Mouse (Mus musculus) spleen, adult 2 months (tissue): ENCODE results near the gene Ptgds. TPM values are rescaled to one million over a fixed set of nuclear protein-coding genes. Genes with fewer than 3 reads are reported as not detected.
A peak's percentile ranks its signal among the peaks of the same experiment; 100 is the strongest.

ENCODE experiments used
- DNase-seq, 2 experiments: peaks; one replicate each; pipeline versions ENCODE4 v3.0.0 to v3.0.0-alpha.2; 2012 to 2021; ENCODE audit warnings: low spot score in 2 of 2, low read depth in 1 of 2
- H3K27ac ChIP-seq: fragments of 200-500 bp; 2 replicates; pipeline ENCODE4 v1.5.1; 2012; ENCODE audit warnings: low read length, inconsistent platforms; ENCODE audit not compliant: insufficient read depth
- H3K27me3 ChIP-seq: fragments of 200-500 bp; 2 replicates; pipeline ENCODE4 v1.6.1; 2012; ENCODE audit warnings: mild to moderate bottlenecking, moderate library complexity, low read length, inconsistent platforms; ENCODE audit not compliant: control insufficient read depth, insufficient read depth
- H3K36me3 ChIP-seq: fragments of 200-500 bp; 2 replicates; pipeline ENCODE4 v1.6.1; 2012; ENCODE audit warnings: mild to moderate bottlenecking, low read length, inconsistent platforms; ENCODE audit not compliant: control insufficient read depth, insufficient read depth
- H3K4me1 ChIP-seq: fragments of 200-500 bp; 2 replicates; pipeline ENCODE4 v1.6.1; 2011; ENCODE audit warnings: inconsistent platforms; ENCODE audit not compliant: control insufficient read depth, insufficient read depth, insufficient read length
- H3K4me3 ChIP-seq: fragments of 200-500 bp; 2 replicates; pipeline ENCODE4 v1.5.1; 2011; ENCODE audit warnings: mild to moderate bottlenecking, inconsistent platforms; ENCODE audit not compliant: insufficient read depth, insufficient read length; ENCODE audit errors: extremely low read depth
- CTCF ChIP-seq: fragments of 200-500 bp; IDR thresholded peaks from 2 replicates; pipeline ENCODE4 v1.5.1; 2011; ENCODE audit warnings: mild to moderate bottlenecking, inconsistent platforms; ENCODE audit not compliant: insufficient read depth, insufficient read length, insufficient replicate concordance; ENCODE audit errors: extremely low read depth
- POLR2A ChIP-seq: fragments of 200-500 bp; IDR thresholded peaks from 2 replicates; pipeline ENCODE4 v1.6.1; 2011; ENCODE audit warnings: low read depth, low read length, inconsistent platforms
- WGBS: fragments of 180-500 bp; shearing (Covaris S2); methylation state at CpG from one replicate; pipeline ENCODE4 v1.1.7; 2018; 5-methylcytosine and 5-hydroxymethylcytosine counted together
- polyA plus RNA-seq: library from polyadenylated mRNA; depleted of rRNA; stranded (reverse); fragments of >200 nt; gene quantifications from 2 replicates; pipeline ENCODE4 v1.2.3, GENCODE M21; 2012

Ptgds gene
- polyA plus RNA-seq, 1 experiment, result 7.8 TPM

GRCm38 (mm10) chr2:25460551-25461309, 9.1 kb downstream of the Ptgds start, which contains the start of gene Paxx:
Gene Paxx (minus strand): TSS chr2:25461094.
- peak; percentile 95 to 99 for DNase-seq
- H3K4me1 ChIP-seq, result peaks cover 25% of the 10 kb centered on the region; the same call in 1 of the 2 replicates
- H3K27me3 ChIP-seq, result no peaks in the 10 kb centered on the region
- H3K36me3 ChIP-seq, result peaks cover 6% of the 10 kb centered on the region
- TF ChIP-seq CTCF (no peak), POLR2A (peak; percentile 48)
- H3K27ac ChIP-seq, result peak within 1 kb of the TSS; percentile 95
- under 1% methylated on average over 48 of the region's 48 CpGs for WGBS
- peak within 1 kb of the TSS; percentile 87 for H3K4me3 ChIP-seq

- TF ChIP-seq POLR2A (no peak), CTCF (no peak)
- WGBS, result 32% methylated on average over 5 of the region's 5 CpGs
- H3K27me3 ChIP-seq, result no peaks in the 10 kb centered on the region
- peak overlapping the region; percentile 95 for H3K27ac ChIP-seq
- peaks cover 6% of the 10 kb centered on the region for H3K36me3 ChIP-seq
- peak overlapping the region; percentile 87 for H3K4me3 ChIP-seq
- peaks cover 20% of the 10 kb centered on the region; the same call in 1 of the 2 replicates for H3K4me1 ChIP-seq
- DNase-seq, result no peak
These were observed 9.7 kb downstream of the Ptgds start for GRCm38 (mm10) chr2:25460135-25460534.

GRCm38 (mm10) chr2:25458911-25459310, 10.9 kb downstream of the Ptgds start:
- no peak for TF ChIP-seq POLR2A
- no peak for TF ChIP-seq CTCF
- no peak overlapping the region for H3K27ac ChIP-seq
- WGBS, result 82% methylated on average over 5 of the region's 5 CpGs
- H3K36me3 ChIP-seq, result peaks cover 6% of the 10 kb centered on the region
- peaks cover 13% of the 10 kb centered on the region; the same call in 1 of the 2 replicates for H3K4me1 ChIP-seq
- no peak overlapping the region for H3K4me3 ChIP-seq
- DNase-seq, result no peak
- no peaks in the 10 kb centered on the region for H3K27me3 ChIP-seq

- TF ChIP-seq CTCF (no peak), POLR2A (no peak)
- H3K27ac ChIP-seq, result no peak overlapping the region
- 86% methylated on average over 9 of the region's 9 CpGs for WGBS
- no peaks in the 10 kb centered on the region for H3K27me3 ChIP-seq
- peaks cover 6% of the 10 kb centered on the region for H3K36me3 ChIP-seq
- H3K4me3 ChIP-seq, result no peak overlapping the region
- H3K4me1 ChIP-seq, result peaks cover 13% of the 10 kb centered on the region; the same call in 1 of the 2 replicates
- DNase-seq, result no peak
These were observed 12.6 kb downstream of the Ptgds start for GRCm38 (mm10) chr2:25457022-25457896.

GRCm38 (mm10) chr2:25456205-25456953, 13.5 kb downstream of the Ptgds start, which contains the start of gene Clic3:
Gene Clic3 (plus strand): TSS chr2:25456838.
- H3K27me3 ChIP-seq, result no peaks in the 10 kb centered on the region
- peaks cover 7% of the 10 kb centered on the region; the same call in 1 of the 2 replicates for H3K4me1 ChIP-seq
- TF ChIP-seq CTCF (no peak), POLR2A (no peak)
- H3K27ac ChIP-seq, result no peak within 1 kb of the TSS
- no peak for DNase-seq
- peaks cover 6% of the 10 kb centered on the region for H3K36me3 ChIP-seq
- 83% methylated on average over 14 of the region's 14 CpGs for WGBS
- no peak within 1 kb of the TSS for H3K4me3 ChIP-seq

GRCm38 (mm10) chr2:25452951-25453350, 16.9 kb downstream of the Ptgds start:
- H3K4me1 ChIP-seq, result no peaks in the 10 kb centered on the region
- TF ChIP-seq POLR2A, result no peak
- no peak for TF ChIP-seq CTCF
- peaks cover under 1% of the 10 kb centered on the region; the same call in 1 of the 2 replicates for H3K36me3 ChIP-seq
- WGBS, result 85% methylated on average over 1 of the region's 1 CpGs
- H3K27ac ChIP-seq, result no peak overlapping the region
- H3K27me3 ChIP-seq, result no peaks in the 10 kb centered on the region
- H3K4me3 ChIP-seq, result no peak overlapping the region
- no peak for DNase-seq
